Mouse (Mus musculus): ENCODE measurements around the gene Thada.

DNA sequence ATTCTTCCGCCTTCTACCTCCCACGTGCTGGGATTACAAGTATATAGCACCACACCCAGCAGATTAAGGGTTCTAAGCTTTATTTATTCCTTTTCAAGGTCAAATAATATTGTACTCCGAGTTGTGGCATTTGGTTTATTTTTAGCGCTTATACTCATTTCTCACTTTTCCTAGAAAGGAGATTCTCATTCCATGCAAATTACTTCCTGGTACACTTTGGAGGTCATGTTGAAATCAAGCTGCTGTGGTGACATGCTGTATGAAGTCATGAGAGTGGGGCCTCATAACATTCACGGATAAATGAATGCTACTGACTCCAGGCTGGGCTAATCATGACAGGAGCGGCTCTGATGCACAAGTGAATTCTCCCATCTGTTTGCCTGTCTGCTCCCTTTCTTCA is 239.3 kb downstream of the Thada start:
- TF ChIP-seq ZNF384 (IDR thresholded peaks at IDR 0.05; ENCODE audit: low read depth, low read length) = no peak
- no peak for TF ChIP-seq POLR2A (IDR thresholded peaks at IDR 0.05; ENCODE audit: low read depth, low read length)
- TF ChIP-seq ETS1 (conservative IDR thresholded peaks at IDR 0.05; ENCODE audit: low read depth, low read length) = no peak

Measured in CH12.LX (cell line).